Mouse (Mus musculus) gastrocnemius, adult 2 months (tissue): Measurements from ENCODE around the gene Arhgef19. TPM values are rescaled to one million over a fixed set of nuclear protein-coding genes. Genes with fewer than 3 reads are reported as not detected.

ENCODE experiments used
- DNase-seq: peaks from one replicate; pipeline ENCODE4 v3.0.0; 2022
- H3K27ac ChIP-seq: fragments of 200-600 bp; 2 replicates; pipeline ENCODE4 v1.8.1; 2022; ENCODE audit warnings: mild to moderate bottlenecking
- H3K4me3 ChIP-seq: fragments of 200-600 bp; 2 replicates; pipeline ENCODE4 v1.8.1; 2022; ENCODE audit warnings: mild to moderate bottlenecking, moderate library complexity
- CTCF ChIP-seq: fragments of 200-600 bp; IDR thresholded peaks from 2 replicates; pipeline ENCODE4 v1.8.1; 2022; ENCODE audit warnings: antibody characterized with exemption, mild to moderate bottlenecking, moderate library complexity
- intact Hi-C: fragments of 180-260 bp; cut with DNase I; formaldehyde crosslinking; loops from one replicate; pipeline ENCODE4 v1.15.1; 2025
- long read RNA-seq, 2 experiments: library from polyadenylated mRNA; stranded (forward); transcript quantifications; one replicate each; pipeline ENCODE4 v2.0.0; 2021
- total RNA-seq, 2 experiments: library from RNA; stranded (reverse); gene quantifications; 2 replicates each; pipeline ENCODE4 v1.2.3; 2021

Arhgef19 gene
- total RNA-seq = under 1 TPM; 0.31 to 0.33 TPM
- long read RNA-seq, experiment 1, partial matches to known transcripts = 0 of 1 reads
- long read RNA-seq, experiment 1, other reads (novel, unspliced or antisense) = 1 of 1 reads
- long read RNA-seq, experiment 2 = 0 reads

GRCm38 (mm10) chr4:141239388-141240125 lies at the start of gene Arhgef19:
TSS of gene Arhgef19 (plus strand) at chr4:141239499.
- H3K27ac ChIP-seq = peak within 1 kb of the TSS; percentile 70
- DNase-seq = peak; percentile 95
- TF ChIP-seq CTCF = no peak
- peak within 1 kb of the TSS; percentile 71 for H3K4me3 ChIP-seq
- intact Hi-C loops = no loop called here

- DNase-seq = no peak
- intact Hi-C loops = no loop called here
- TF ChIP-seq CTCF = no peak
- Histone ChIP-seq H3K27ac (no peak overlapping the region), H3K4me3 (no peak overlapping the region)
Measured at GRCm38 (mm10) chr4:141191294-141191693, 48.0 kb upstream of the Arhgef19 start.

- H3K27ac ChIP-seq = no peak overlapping the region
- no peak overlapping the region for H3K4me3 ChIP-seq
- intact Hi-C loops = no loop called here
- no peak for DNase-seq
- TF ChIP-seq CTCF = no peak
Measured at GRCm38 (mm10) chr4:141194553-141194952, 44.7 kb upstream of the Arhgef19 start.

- DNase-seq = no peak
- H3K27ac ChIP-seq = no peak overlapping the region
- TF ChIP-seq CTCF = no peak
- intact Hi-C loops = no loop called here
- H3K4me3 ChIP-seq = no peak overlapping the region
Measured at GRCm38 (mm10) chr4:141196981-141197685, 42.2 kb upstream of the Arhgef19 start.

GRCm38 (mm10) chr4:141197686-141198035 lies 41.6 kb upstream of the Arhgef19 start:
- DNase-seq = no peak
- no peak overlapping the region for H3K27ac ChIP-seq
- no peak; the same call in 1 of the 2 replicates for TF ChIP-seq CTCF
- no peak overlapping the region for H3K4me3 ChIP-seq
- intact Hi-C loops = no loop called here

- peak overlapping the region; percentile 35; the same call in 1 of the 2 replicates for H3K27ac ChIP-seq
- no peak overlapping the region for H3K4me3 ChIP-seq
- no peak for DNase-seq
- intact Hi-C loops = no loop called here
- no peak for TF ChIP-seq CTCF
Measured at GRCm38 (mm10) chr4:141200906-141201305, 38.4 kb upstream of the Arhgef19 start.

- no peak overlapping the region for H3K27ac ChIP-seq
- intact Hi-C loops = no loop called here
- H3K4me3 ChIP-seq = no peak overlapping the region
- no peak for DNase-seq
- no peak for TF ChIP-seq CTCF
Measured at GRCm38 (mm10) chr4:141202192-141202591, 37.1 kb upstream of the Arhgef19 start.

- no peak overlapping the region for H3K4me3 ChIP-seq
- peak; percentile 44 for TF ChIP-seq CTCF
- intact Hi-C loops = no loop called here
- no peak for DNase-seq
- no peak overlapping the region for H3K27ac ChIP-seq
Measured at GRCm38 (mm10) chr4:141204580-141205061, 34.7 kb upstream of the Arhgef19 start.

GRCm38 (mm10) chr4:141207081-141207480 lies 32.2 kb upstream of the Arhgef19 start:
- H3K4me3 ChIP-seq = no peak overlapping the region
- intact Hi-C loops = no loop called here
- no peak for TF ChIP-seq CTCF
- no peak for DNase-seq
- no peak overlapping the region for H3K27ac ChIP-seq

- Histone ChIP-seq H3K27ac (peak overlapping the region; percentile 90), H3K4me3 (peak overlapping the region; percentile 68)
- TF ChIP-seq CTCF = no peak
- intact Hi-C loops = loop anchor here (5.0 kb wide), 1 partner anchor 63 kb away; the partner anchor contains the start of gene Fbxo42
- no peak for DNase-seq
Measured at GRCm38 (mm10) chr4:141210524-141211219, 28.6 kb upstream of the Arhgef19 start.

GRCm38 (mm10) chr4:141211646-141212045 lies 27.7 kb upstream of the Arhgef19 start:
- intact Hi-C loops = loop anchor here (5.0 kb wide), 1 partner anchor 64 kb away; the partner anchor contains the start of gene Fbxo42
- no peak for DNase-seq
- TF ChIP-seq CTCF = no peak
- H3K4me3 ChIP-seq = no peak overlapping the region
- no peak overlapping the region for H3K27ac ChIP-seq

- DNase-seq = no peak
- Histone ChIP-seq H3K27ac (no peak overlapping the region; the same call in 1 of the 2 replicates), H3K4me3 (no peak overlapping the region)
- intact Hi-C loops = loop anchor here (5.0 kb wide), 1 partner anchor 66 kb away; the partner anchor contains the start of gene Fbxo42
- TF ChIP-seq CTCF = no peak
Measured at GRCm38 (mm10) chr4:141212892-141213291, 26.4 kb upstream of the Arhgef19 start.

GRCm38 (mm10) chr4:141213342-141213741 lies 26.0 kb upstream of the Arhgef19 start:
- Histone ChIP-seq H3K4me3 (peak overlapping the region; percentile 81), H3K27ac (peak overlapping the region; percentile 77)
- no peak for TF ChIP-seq CTCF
- intact Hi-C loops = loop anchor here (5.0 kb wide), 1 partner anchor 66 kb away; the partner anchor contains the start of gene Fbxo42
- DNase-seq = no peak
